Mouse (Mus musculus) neural tube, embryonic 15.5 days (tissue): ENCODE measurements at regions not wholly inside any gene's neighbourhood (a gene's known extent, or its start where the extent isn't known, plus 50 kb on each side); places are given as distances from the start of the nearest gene placed in this dataset.
"Not testable (repeated sequence)": the region's sequence is repeated elsewhere in the genome, so short reads cannot be mapped to it uniquely, and the experiment has no call there.

Experiments
- ATAC-seq: fragments of 200-750 bp; cut with Nextera tagmentation; 2 replicates; pipeline ENCODE4 v1.8.0; 2017; ENCODE audit warnings: mild to moderate bottlenecking, moderate TSS enrichment, moderate library complexity; ENCODE audit not compliant: low FRiP score
- H3K27ac ChIP-seq: fragments of 300-500 bp; sonication (generic); replicated peaks from 2 replicates; pipeline ENCODE4 v1.5.1; 2015; ENCODE audit warnings: mild to moderate bottlenecking, inconsistent platforms
- H3K27me3 ChIP-seq: fragments of 300-500 bp; sonication (generic); replicated peaks from 2 replicates; pipeline ENCODE4 v1.6.1; 2015; ENCODE audit warnings: inconsistent platforms
- H3K36me3 ChIP-seq: fragments of 300-500 bp; sonication (generic); 2 replicates; pipeline ENCODE4 v1.6.1; 2015; ENCODE audit warnings: inconsistent platforms
- H3K4me1 ChIP-seq: fragments of 300-500 bp; sonication (generic); 2 replicates; pipeline ENCODE4 v1.6.1; 2015; ENCODE audit warnings: inconsistent platforms
- H3K4me2 ChIP-seq: fragments of 300-500 bp; sonication (generic); 2 replicates; pipeline ENCODE4 v1.6.1; 2015; ENCODE audit warnings: inconsistent platforms, mild to moderate bottlenecking, moderate library complexity
- H3K4me3 ChIP-seq: fragments of 300-500 bp; sonication (generic); replicated peaks from 2 replicates; pipeline ENCODE4 v1.5.1; 2015; ENCODE audit warnings: mild to moderate bottlenecking, inconsistent platforms
- H3K9ac ChIP-seq: fragments of 300-500 bp; sonication (generic); replicated peaks from 2 replicates; pipeline ENCODE4 v1.6.1; 2015; ENCODE audit warnings: mild to moderate bottlenecking, inconsistent platforms
- H3K9me3 ChIP-seq: fragments of 300-500 bp; sonication (generic); replicated peaks from 2 replicates; pipeline ENCODE4 v1.6.1; 2016; ENCODE audit warnings: inconsistent platforms
- WGBS: fragments of 180-500 bp; shearing (Covaris S2); methylation state at CpG from one replicate; pipeline ENCODE4 v1.1.7; 2015; ENCODE audit warnings: mixed read lengths; 5-methylcytosine and 5-hydroxymethylcytosine counted together

- no peaks in the 10 kb centered on the region for H3K4me1 ChIP-seq
- 93% methylated on average over 4 of the region's 4 CpGs for WGBS
- H3K27ac ChIP-seq, result no peak overlapping the region
- H3K27me3 ChIP-seq, result no peaks in the 10 kb centered on the region
- no peaks in the 10 kb centered on the region for H3K36me3 ChIP-seq
- H3K9ac ChIP-seq, result no peak overlapping the region
- ATAC-seq, result no peak
- no peak overlapping the region for H3K4me2 ChIP-seq
- no peaks in the 10 kb centered on the region for H3K9me3 ChIP-seq
- no peak overlapping the region for H3K4me3 ChIP-seq
Measured at GRCm38 (mm10) chr7:118320307-118320706, 76.8 kb upstream of the Smg1 start.

- whole genome bisulfite sequencing, result 79% methylated on average over 12 of the region's 12 CpGs
- H3K27me3 ChIP-seq, result no peaks in the 10 kb centered on the region
- no peak for ATAC-seq
Measured at GRCm38 (mm10) chr7:118318432-118319135, 75.1 kb upstream of the Smg1 start.

DNA sequence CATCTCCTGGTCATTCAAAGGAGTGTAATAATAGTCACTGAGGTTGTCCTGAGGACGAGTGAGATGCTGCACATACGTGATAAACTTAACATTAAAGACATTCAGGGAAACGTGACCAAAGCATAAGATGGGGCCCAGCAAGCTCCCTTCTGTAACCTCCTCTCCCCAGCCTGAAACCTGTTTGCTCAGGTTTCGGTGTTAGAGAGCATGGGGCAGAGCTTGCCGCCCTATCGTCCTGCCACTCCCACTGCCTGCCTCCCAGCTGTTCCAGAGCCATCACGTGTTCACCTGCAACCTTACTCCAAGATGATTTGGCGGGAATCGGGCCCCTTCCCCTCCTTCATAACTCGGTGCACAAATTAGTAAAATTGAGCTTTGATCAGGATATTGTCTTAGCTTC is 71.4 kb upstream of the Smg1 start:
- 76% methylated on average over 10 of the region's 10 CpGs for WGBS
- H3K27me3 ChIP-seq, ATAC-seq, H3K9ac ChIP-seq, H3K4me1 ChIP-seq, H3K4me3 ChIP-seq, H3K27ac ChIP-seq, H3K4me2 ChIP-seq, H3K9me3 ChIP-seq, H3K36me3 ChIP-seq: not testable (repeated sequence)

More at GRCm38 (mm10) chr7:118318432-118319135, 75.1 kb upstream of the Smg1 start:
- no peak overlapping the region for H3K9ac ChIP-seq
- H3K36me3 ChIP-seq, result no peaks in the 10 kb centered on the region
- H3K4me2 ChIP-seq, result no peak overlapping the region
- H3K4me3 ChIP-seq, result no peak overlapping the region
- H3K27ac ChIP-seq, result no peak overlapping the region
- no peaks in the 10 kb centered on the region for H3K4me1 ChIP-seq
- no peaks in the 10 kb centered on the region for H3K9me3 ChIP-seq

DNA sequence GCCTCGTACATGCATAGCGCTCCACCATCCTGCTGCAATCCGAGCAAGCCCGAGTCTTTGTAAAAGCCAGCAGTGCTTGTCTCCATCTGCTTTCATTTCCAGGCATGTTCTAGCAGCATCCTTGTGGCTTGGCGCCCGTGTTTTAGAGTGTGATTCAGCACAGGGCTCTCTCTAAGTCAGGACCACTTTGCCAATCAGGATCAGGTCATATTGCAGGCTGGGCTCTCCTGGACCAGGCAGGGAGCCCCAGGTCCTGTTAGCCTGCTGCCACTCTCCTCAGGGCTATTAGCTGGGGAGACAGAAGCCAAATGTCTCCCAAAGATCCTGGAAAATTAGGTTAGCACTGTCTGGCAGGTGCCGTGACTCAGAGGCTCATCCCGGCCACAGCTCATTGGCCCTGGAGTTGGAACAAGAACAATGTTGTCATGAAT is 70.8 kb upstream of the Smg1 start:
- H3K4me1 ChIP-seq, result no peaks in the 10 kb centered on the region
- no peaks in the 10 kb centered on the region for H3K9me3 ChIP-seq
- WGBS, result 77% methylated on average over 8 of the region's 8 CpGs
- H3K4me2 ChIP-seq, result no peak overlapping the region
- H3K27ac ChIP-seq, result 0 out of 2 replicates have a peak overlapping the region, but pooled peaks have one; percentile 41
- no peaks in the 10 kb centered on the region for H3K27me3 ChIP-seq
- ATAC-seq, result no peak
- no peak overlapping the region for H3K4me3 ChIP-seq
- H3K9ac ChIP-seq, result no peak overlapping the region
- H3K36me3 ChIP-seq, result no peaks in the 10 kb centered on the region

DNA sequence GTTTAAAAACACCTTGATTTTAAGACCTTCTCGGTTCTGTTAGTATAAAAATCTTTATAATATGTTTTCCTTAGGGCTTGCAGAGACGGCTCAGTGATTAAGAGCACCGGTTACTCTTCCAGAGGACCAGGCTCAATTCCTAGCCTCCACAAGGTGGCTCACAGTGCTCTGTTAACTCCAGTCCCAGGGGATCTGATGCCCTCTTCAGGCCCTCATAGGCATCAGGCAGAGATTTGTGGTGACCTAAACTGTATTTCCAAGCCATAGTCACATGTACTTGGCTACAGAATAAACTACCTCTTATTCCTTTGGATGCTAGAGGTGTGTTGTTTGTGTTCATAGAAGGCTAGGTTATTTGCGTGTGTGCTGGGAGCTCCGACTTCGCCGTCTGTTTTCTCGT is 70.3 kb upstream of the Smg1 start:
- no peaks in the 10 kb centered on the region for H3K36me3 ChIP-seq
- WGBS, result 69% methylated on average over 8 of the region's 8 CpGs
- H3K9me3 ChIP-seq, result no peaks in the 10 kb centered on the region
- no peak overlapping the region for H3K9ac ChIP-seq
- H3K4me2 ChIP-seq, result no peak overlapping the region
- ATAC-seq, result no peak
- no peak overlapping the region for H3K4me3 ChIP-seq
- H3K27me3 ChIP-seq, result no peaks in the 10 kb centered on the region
- H3K27ac ChIP-seq, result 0 out of 2 replicates have a peak overlapping the region, but pooled peaks have one; percentile 41
- H3K4me1 ChIP-seq, result no peaks in the 10 kb centered on the region

GRCm38 (mm10) chr7:118309733-118310132 is 66.3 kb upstream of the Smg1 start:
- no peak overlapping the region for H3K27ac ChIP-seq
- H3K4me2 ChIP-seq, result no peak overlapping the region
- H3K9ac ChIP-seq, result no peak overlapping the region
- 84% methylated on average over 5 of the region's 5 CpGs for WGBS
- no peaks in the 10 kb centered on the region for H3K27me3 ChIP-seq
- H3K9me3 ChIP-seq, result no peaks in the 10 kb centered on the region
- no peaks in the 10 kb centered on the region for H3K36me3 ChIP-seq
- no peak for ATAC-seq
- H3K4me1 ChIP-seq, result no peaks in the 10 kb centered on the region
- H3K4me3 ChIP-seq, result no peak overlapping the region

GRCm38 (mm10) chr7:118308882-118309281 is 65.4 kb upstream of the Smg1 start:
- H3K4me2 ChIP-seq, result no peak overlapping the region
- H3K4me1 ChIP-seq, result no peaks in the 10 kb centered on the region
- no peaks in the 10 kb centered on the region for H3K36me3 ChIP-seq
- no peaks in the 10 kb centered on the region for H3K9me3 ChIP-seq
- no peak overlapping the region for H3K9ac ChIP-seq
- H3K27ac ChIP-seq, result no peak overlapping the region
- ATAC-seq, result no peak
- H3K27me3 ChIP-seq, result no peaks in the 10 kb centered on the region
- WGBS, result 91% methylated on average over 2 of the region's 2 CpGs
- H3K4me3 ChIP-seq, result no peak overlapping the region

DNA sequence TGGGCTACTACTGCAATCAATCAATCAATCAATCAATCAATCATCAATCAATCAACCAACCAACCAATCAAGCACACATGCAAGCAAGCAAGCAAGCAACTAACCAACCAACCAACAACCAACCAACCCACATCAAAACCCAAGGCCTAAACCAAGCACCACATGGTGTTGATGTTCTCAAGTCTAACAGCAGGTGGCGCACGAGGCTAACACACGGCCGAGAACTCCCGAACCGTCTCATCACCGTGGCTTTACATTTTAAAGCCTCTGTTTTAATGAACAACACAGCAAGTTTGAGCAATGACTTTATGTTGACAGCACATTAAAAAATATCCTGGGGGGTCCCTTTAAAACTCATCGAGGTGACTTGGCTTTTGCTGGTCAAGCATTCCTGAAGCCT is 61.3 kb upstream of the Smg1 start:
- ATAC-seq, result peak; percentile 41; the same call in 1 of the 2 replicates
- Histone ChIP-seq H3K9me3 (no peaks in the 10 kb centered on the region), H3K36me3 (no peaks in the 10 kb centered on the region), H3K27ac (no peak overlapping the region), H3K4me2 (peak overlapping the region; percentile 30; the same call in 1 of the 2 replicates), H3K4me3 (no peak overlapping the region), H3K4me1 (no peaks in the 10 kb centered on the region), H3K27me3 (no peaks in the 10 kb centered on the region), H3K9ac (no peak overlapping the region)
- WGBS, result 0% methylated on average over 8 of the region's 8 CpGs

DNA sequence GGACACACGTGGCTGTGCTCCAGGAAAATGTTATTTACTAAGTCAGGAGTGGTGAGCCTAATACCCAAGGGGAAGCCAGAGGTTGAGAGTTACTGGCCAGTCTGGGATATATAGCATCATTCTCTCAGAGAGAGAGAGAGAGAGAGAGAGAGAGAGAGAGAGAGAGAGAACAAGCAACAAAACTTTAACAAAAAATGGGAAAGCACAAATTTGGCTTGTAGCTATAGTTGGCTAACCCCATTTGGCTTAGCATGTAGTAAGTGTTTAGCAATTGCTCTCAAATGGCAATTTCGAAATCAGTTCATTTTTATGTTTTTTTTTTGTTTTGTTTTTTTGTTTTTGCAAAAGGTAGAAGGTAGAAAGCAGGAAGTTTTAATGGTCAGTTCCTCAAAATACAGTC is 60.9 kb upstream of the Smg1 start:
- Histone ChIP-seq H3K9ac (no peak overlapping the region), H3K9me3 (no peaks in the 10 kb centered on the region), H3K4me1 (no peaks in the 10 kb centered on the region), H3K36me3 (no peaks in the 10 kb centered on the region), H3K4me3 (no peak overlapping the region), H3K4me2 (no peak overlapping the region), H3K27me3 (no peaks in the 10 kb centered on the region), H3K27ac (no peak overlapping the region)
- no peak for ATAC-seq
- WGBS, result 75% methylated on average over 2 of the region's 2 CpGs

DNA sequence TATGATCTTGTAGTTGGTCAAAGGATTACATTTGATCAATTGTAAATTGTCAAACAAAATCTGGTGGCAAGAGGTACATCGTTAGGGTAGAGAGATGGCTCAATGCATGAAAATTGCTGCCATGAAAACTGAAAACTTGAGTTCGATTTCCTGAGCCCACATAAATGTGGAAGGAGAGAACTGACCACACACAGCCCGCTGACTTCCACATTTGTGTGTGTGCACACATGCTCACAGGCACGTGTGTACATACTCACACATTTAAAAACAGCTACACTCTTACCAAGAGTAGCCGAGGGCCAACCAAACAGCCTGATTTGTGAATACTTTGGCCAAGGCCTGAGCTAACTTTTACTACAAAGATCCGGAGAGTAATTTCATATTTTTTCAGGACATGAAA is 60.5 kb upstream of the Smg1 start:
- H3K4me2 ChIP-seq, result no peak overlapping the region
- no peak overlapping the region for H3K4me3 ChIP-seq
- H3K9ac ChIP-seq, result no peak overlapping the region
- no peaks in the 10 kb centered on the region for H3K9me3 ChIP-seq
- ATAC-seq, result no peak
- H3K4me1 ChIP-seq, result no peaks in the 10 kb centered on the region
- WGBS, result 90% methylated on average over 6 of the region's 6 CpGs
- no peaks in the 10 kb centered on the region for H3K36me3 ChIP-seq
- H3K27me3 ChIP-seq, result no peaks in the 10 kb centered on the region
- H3K27ac ChIP-seq, result no peak overlapping the region

GRCm38 (mm10) chr7:118300678-118301342 is 57.3 kb upstream of the Smg1 start:
- H3K27ac ChIP-seq, result no peak overlapping the region
- H3K36me3 ChIP-seq, result no peaks in the 10 kb centered on the region
- H3K4me3 ChIP-seq, result no peak overlapping the region
- no peak overlapping the region for H3K9ac ChIP-seq
- no peaks in the 10 kb centered on the region for H3K9me3 ChIP-seq
- 47% methylated on average over 7 of the region's 7 CpGs for WGBS
- no peaks in the 10 kb centered on the region for H3K27me3 ChIP-seq
- ATAC-seq, result peak; percentile 68
- H3K4me1 ChIP-seq, result peaks cover 4% of the 10 kb centered on the region; the same call in 1 of the 2 replicates
- H3K4me2 ChIP-seq, result no peak overlapping the region

DNA sequence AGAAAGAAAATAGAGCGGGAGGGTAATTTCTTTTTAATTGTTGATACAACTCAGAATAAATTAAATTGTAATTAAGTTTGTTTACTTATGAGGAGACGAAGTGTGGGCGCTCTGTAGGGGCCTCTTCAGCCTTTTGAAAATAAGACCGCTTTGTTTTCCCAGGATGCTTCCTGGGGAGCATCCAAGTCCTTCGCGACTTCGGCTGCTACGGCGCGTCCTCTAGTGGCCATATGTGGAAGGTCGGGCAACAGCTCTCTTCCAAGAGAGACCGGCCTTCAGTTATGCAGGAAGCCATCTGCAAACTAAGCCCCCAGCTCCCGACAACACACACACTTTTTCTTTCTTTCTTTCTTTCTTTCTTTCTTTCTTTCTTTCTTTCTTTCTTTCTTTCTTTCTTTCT is 54.1 kb upstream of the Smg1 start:
- under 1% methylated on average over 13 of the region's 13 CpGs for WGBS
- H3K27ac ChIP-seq, result no peak overlapping the region
- H3K4me3 ChIP-seq, result 0 out of 2 replicates have a peak overlapping the region, but pooled peaks have one; percentile 4
- no peaks in the 10 kb centered on the region for H3K27me3 ChIP-seq
- peak overlapping the region; percentile 43 for H3K4me2 ChIP-seq
- no peak overlapping the region for H3K9ac ChIP-seq
- H3K9me3 ChIP-seq, result 0 out of 2 replicates have a peak, but pooled peaks cover 4% of the 10 kb centered on the region
- ATAC-seq, result peak; percentile 64
- peaks cover 4% of the 10 kb centered on the region; the same call in 1 of the 2 replicates for H3K4me1 ChIP-seq
- no peaks in the 10 kb centered on the region for H3K36me3 ChIP-seq
